Comparison of ENCODE assay signal across 8 mouse cellular contexts in genomic region chr13:49188219-49188965, GRCm38 (mm10). TPM values are rescaled to one million over a fixed set of nuclear protein-coding genes. Genes with fewer than 3 reads are reported as not detected.
DNase-seq lines count a peak whose midpoint lies in the region; ATAC-seq and TF ChIP-seq lines count a peak whose summit lies in the region.

No protein-coding gene starts in this region.

- TF ChIP-seq CTCF in thymus, adult 2 months (IDR thresholded peaks at IDR 0.05; ENCODE audit: borderline replicate concordance, control insufficient read depth, extremely low read depth, insufficient read depth, low read length, poor library complexity), result no peak

- no peak for TF ChIP-seq POLR2A in thymus, adult 2 months (IDR thresholded peaks at IDR 0.05; ENCODE audit: control insufficient read depth, extremely low read depth, insufficient read depth, low read length, poor library complexity)

- no peaks in the 10 kb centered on the region for H3K36me3 ChIP-seq in thymus, adult 2 months (ENCODE audit: control insufficient read depth, insufficient read depth, low read length)
- no peaks in the 10 kb centered on the region for H3K36me3 ChIP-seq in neural tube, embryonic 15.5 days

- H3K9ac ChIP-seq in neural tube, embryonic 15.5 days (replicated peaks), result peak overlapping the region; percentile 70

- H3K9me3 ChIP-seq in neural tube, embryonic 15.5 days (replicated peaks), result no peaks in the 10 kb centered on the region

- peak overlapping the region; percentile 99 for H3K4me2 ChIP-seq in neural tube, embryonic 15.5 days

- DNase-seq in cerebellum, adult 9-11 months, result peak; percentile 63
- DNase-seq in cerebellum, postnatal 4 days (ENCODE audit: low spot score in 2 of 2), result no peak
- no peak for DNase-seq in thymus, adult 2 months
- no peak for DNase-seq in thymus, postnatal 0 days (ENCODE audit: low spot score)
- DNase-seq in kidney, postnatal 25 days, result peak; percentile 50 to 76
- DNase-seq in layer of hippocampus, adult 8-10 months (ENCODE audit: low spot score in 2 of 2), result no peak
- no peak for DNase-seq in cerebellum, postnatal 10 days

- H3K4me1 ChIP-seq in thymus, adult 2 months (replicated peaks; ENCODE audit: control insufficient read depth, insufficient read depth, low read length), result peaks cover 17% of the 10 kb centered on the region
- peaks cover 38% of the 10 kb centered on the region for H3K4me1 ChIP-seq in neural tube, embryonic 15.5 days

- no peaks in the 10 kb centered on the region for H3K27me3 ChIP-seq in thymus, adult 2 months (ENCODE audit: control insufficient read depth, insufficient read depth, low read length)
- H3K27me3 ChIP-seq in neural tube, embryonic 15.5 days (replicated peaks), result no peaks in the 10 kb centered on the region

- H3K27ac ChIP-seq in thymus, adult 2 months (ENCODE audit: control insufficient read depth, insufficient read depth, low read length), result no peak overlapping the region
- H3K27ac ChIP-seq in neural tube, embryonic 15.5 days (replicated peaks), result peak overlapping the region; percentile 63; the same call in 1 of the 2 replicates

- peak; percentile 28 for ATAC-seq in neural tube, embryonic 15.5 days (ENCODE audit: low FRiP score)

- WGBS in thymus, adult 2 months, result 18% methylated on average over 15 of the region's 15 CpGs
- 22% methylated on average over 15 of the region's 15 CpGs for WGBS in neural tube, embryonic 15.5 days

- peak overlapping the region; percentile 95 for H3K4me3 ChIP-seq in thymus, adult 2 months (ENCODE audit: control insufficient read depth, insufficient read depth, low read length)
- H3K4me3 ChIP-seq in neural tube, embryonic 15.5 days (replicated peaks), result peak overlapping the region; percentile 84

RNA-seq across cellular contexts. Expression of gene Ninj1, which starts 1.1 kb away (rescaled TPM):
- polyA plus RNA-seq in thymus, adult 2 months (2012; rRNA removed), result 98.1 and 113 TPM in 2 replicates
- 29.5 and 32.8 TPM in 2 replicates for polyA plus RNA-seq in thymus, postnatal 0 days (2015; fragmentation: Nextera tagmentation; extraction: Ambion mirVana)
- 37.4 and 38.9 TPM in 2 replicates for polyA plus RNA-seq in neural tube, embryonic 15.5 days (2015; fragmentation: Nextera tagmentation; extraction: Ambion mirVana)
- 10 to 100 TPM; 17.8 to 27.6 (median 21.7) TPM for total RNA-seq in layer of hippocampus, adult 8-10 months (2022)

RNA-seq across cellular contexts. Expression of gene Card19, which starts 27.4 kb away (rescaled TPM):
- polyA plus RNA-seq in thymus, adult 2 months (2012; rRNA removed), result 79.1 and 86.2 TPM in 2 replicates
- polyA plus RNA-seq in thymus, postnatal 0 days (2015; fragmentation: Nextera tagmentation; extraction: Ambion mirVana), result 44.8 and 45.7 TPM in 2 replicates
- 44.6 and 45.5 TPM in 2 replicates for polyA plus RNA-seq in neural tube, embryonic 15.5 days (2015; fragmentation: Nextera tagmentation; extraction: Ambion mirVana)
- total RNA-seq in layer of hippocampus, adult 8-10 months (2022), result 10 to 100 TPM; 12.2 to 22.0 (median 18.0) TPM

RNA-seq across cellular contexts. Expression of gene Wnk2, which starts 40.6 kb away (rescaled TPM):
- 2.3 and 3.9 TPM in 2 replicates for polyA plus RNA-seq in thymus, adult 2 months (2012; rRNA removed)
- polyA plus RNA-seq in thymus, postnatal 0 days (2015; fragmentation: Nextera tagmentation; extraction: Ambion mirVana), result 0.32 and 0.55 TPM in 2 replicates
- polyA plus RNA-seq in neural tube, embryonic 15.5 days (2015; fragmentation: Nextera tagmentation; extraction: Ambion mirVana), result 16.0 and 19.0 TPM in 2 replicates
- 100 to 1,000 TPM in 2 of 4 experiments, 10 to 100 TPM in 2; 90.3 to 125 (median 102) TPM for total RNA-seq in layer of hippocampus, adult 8-10 months (2022)

Comparison
In these comparisons a context has a peak if more than half of its experiments do, and no peak if none do; other contexts are left out.
1. DNase-seq: peak in cerebellum, adult 9-11 months (single experiment) and kidney, postnatal 25 days (2 of 2); none in cerebellum, postnatal 4 days (0 of 2), thymus, adult 2 months (single experiment), thymus, postnatal 0 days (single experiment), layer of hippocampus, adult 8-10 months (0 of 2) and cerebellum, postnatal 10 days (0 of 2).